Mouse (Mus musculus) hindbrain, embryonic 16.5 days (tissue): Measurements from ENCODE around the gene Kcne1. TPM values are rescaled to one million over a fixed set of nuclear protein-coding genes. Genes with fewer than 3 reads are reported as not detected.

Experiments
- ATAC-seq: fragments of 200-750 bp; cut with Nextera tagmentation; 2 replicates; pipeline ENCODE4 v1.8.0; 2017; ENCODE audit warnings: moderate TSS enrichment, moderate library complexity
- H3K27ac ChIP-seq: fragments of 300-500 bp; sonication (generic); 2 replicates; pipeline ENCODE4 v1.5.1; 2014; ENCODE audit warnings: low read depth, mild to moderate bottlenecking, control low read depth, low read length, moderate library complexity
- H3K27me3 ChIP-seq: fragments of 300-500 bp; sonication (generic); replicated peaks from 2 replicates; pipeline ENCODE4 v1.6.1; 2014; ENCODE audit warnings: low read length; ENCODE audit not compliant: control insufficient read depth, insufficient read depth
- H3K36me3 ChIP-seq: fragments of 300-500 bp; sonication (generic); 2 replicates; pipeline ENCODE4 v1.6.1; 2014; ENCODE audit warnings: mild to moderate bottlenecking, low read length, moderate library complexity, mixed read lengths; ENCODE audit not compliant: control insufficient read depth, insufficient read depth
- H3K4me1 ChIP-seq: fragments of 300-500 bp; sonication (generic); 2 replicates; pipeline ENCODE4 v1.6.1; 2014; ENCODE audit warnings: low read depth, low read length; ENCODE audit not compliant: control insufficient read depth, insufficient read depth
- H3K4me2 ChIP-seq: fragments of 300-500 bp; sonication (generic); 2 replicates; pipeline ENCODE4 v1.6.1; 2014; ENCODE audit warnings: mild to moderate bottlenecking, low read length, control low read depth, moderate library complexity
- H3K4me3 ChIP-seq: fragments of 300-500 bp; sonication (generic); 2 replicates; pipeline ENCODE4 v1.5.1; 2014; ENCODE audit warnings: mild to moderate bottlenecking, low read length, control low read depth, moderate library complexity
- H3K9ac ChIP-seq: fragments of 300-500 bp; sonication (generic); 2 replicates; pipeline ENCODE4 v1.6.1; 2014; ENCODE audit warnings: low read depth, mild to moderate bottlenecking, control low read depth, low read length, moderate library complexity
- H3K9me3 ChIP-seq: fragments of 300-500 bp; sonication (generic); 2 replicates; pipeline ENCODE4 v1.6.1; 2014; ENCODE audit warnings: mild to moderate bottlenecking, low read length, moderate library complexity; ENCODE audit not compliant: control insufficient read depth
- WGBS: fragments of 180-500 bp; shearing (Covaris S2); extraction: QIAGEN DNeasy Blood & Tissue Kit; methylation state at CpG from one replicate; pipeline ENCODE4 v1.1.7; 2014; 5-methylcytosine and 5-hydroxymethylcytosine counted together
- polyA plus RNA-seq: library from polyadenylated mRNA; unstranded; fragments of >200 nt; fragmentation: Nextera tagmentation; extraction: Ambion mirVana; gene quantifications from 2 replicates; pipeline ENCODE4 v1.2.1, GENCODE M21; 2015

The Kcne1 gene
- polyA plus RNA-seq, 1 experiment from 2014 or later, result 0.28 TPM

GRCm38 (mm10) chr16:92369260-92369659, 10.0 kb upstream of the Kcne1 start:
- ATAC-seq, result no peak
- Histone ChIP-seq H3K9ac (no peak overlapping the region), H3K27me3 (no peaks in the 10 kb centered on the region), H3K4me2 (no peak overlapping the region), H3K9me3 (no peaks in the 10 kb centered on the region), H3K27ac (no peak overlapping the region), H3K4me1 (peaks cover 7% of the 10 kb centered on the region; the same call in 1 of the 2 replicates), H3K4me3 (no peak overlapping the region), H3K36me3 (no peaks in the 10 kb centered on the region)
- WGBS, result 48% methylated on average over 2 of the region's 2 CpGs

DNA sequence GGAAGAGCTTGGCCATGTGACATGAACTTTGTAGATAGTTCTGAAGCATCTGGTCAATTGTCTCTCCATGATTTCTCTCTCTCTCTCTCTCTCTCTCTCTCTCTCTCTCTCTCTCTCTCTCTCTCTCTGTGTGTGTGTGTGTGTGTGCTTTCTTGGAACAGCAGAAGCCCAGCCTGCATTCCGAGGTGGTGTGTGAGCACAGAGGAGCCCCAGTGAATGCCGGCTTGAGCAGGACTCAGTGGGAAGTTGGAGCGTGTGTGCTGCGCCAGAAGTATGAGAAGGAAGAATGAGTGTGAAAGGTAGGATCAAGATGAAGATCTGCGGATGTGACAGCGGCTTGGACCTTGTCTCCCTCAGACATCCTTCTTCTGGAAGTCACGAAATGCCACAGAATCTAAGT, 6.2 kb upstream of the Kcne1 start:
- Histone ChIP-seq H3K9ac (no peak overlapping the region), H3K4me3 (no peak overlapping the region), H3K27ac (no peak overlapping the region), H3K27me3 (no peaks in the 10 kb centered on the region), H3K4me1 (no peaks in the 10 kb centered on the region), H3K4me2 (no peak overlapping the region), H3K36me3 (no peaks in the 10 kb centered on the region), H3K9me3 (no peaks in the 10 kb centered on the region)
- ATAC-seq, result no peak
- 53% methylated on average over 7 of the region's 7 CpGs for WGBS

DNA sequence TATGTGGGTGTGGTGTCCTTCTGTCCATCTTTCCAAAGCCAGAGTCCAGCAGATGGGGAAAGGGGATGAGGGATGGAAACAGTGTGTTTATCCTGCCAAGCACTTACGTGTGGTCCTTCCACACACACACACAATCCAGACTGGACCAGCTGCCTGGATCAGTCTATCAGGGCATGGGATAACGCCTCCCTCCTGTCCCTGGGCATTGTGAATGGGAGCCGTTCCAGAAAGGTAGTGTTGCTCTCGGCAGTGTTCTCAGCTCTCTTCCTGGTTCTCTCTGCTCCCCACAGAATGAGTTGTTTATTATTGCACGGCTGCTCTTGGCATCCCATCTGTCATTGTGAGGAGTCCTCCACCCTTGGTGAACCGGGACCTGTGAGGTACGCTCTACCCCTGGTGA, 1.4 kb upstream of the Kcne1 start:
- no peak overlapping the region for H3K27ac ChIP-seq
- no peak overlapping the region for H3K4me2 ChIP-seq
- peaks cover 7% of the 10 kb centered on the region for H3K4me1 ChIP-seq
- WGBS, result 59% methylated on average over 7 of the region's 7 CpGs
- no peaks in the 10 kb centered on the region for H3K27me3 ChIP-seq
- ATAC-seq, result no peak
- no peak overlapping the region for H3K9ac ChIP-seq
- no peaks in the 10 kb centered on the region for H3K9me3 ChIP-seq
- no peak overlapping the region for H3K4me3 ChIP-seq
- H3K36me3 ChIP-seq, result no peaks in the 10 kb centered on the region

DNA sequence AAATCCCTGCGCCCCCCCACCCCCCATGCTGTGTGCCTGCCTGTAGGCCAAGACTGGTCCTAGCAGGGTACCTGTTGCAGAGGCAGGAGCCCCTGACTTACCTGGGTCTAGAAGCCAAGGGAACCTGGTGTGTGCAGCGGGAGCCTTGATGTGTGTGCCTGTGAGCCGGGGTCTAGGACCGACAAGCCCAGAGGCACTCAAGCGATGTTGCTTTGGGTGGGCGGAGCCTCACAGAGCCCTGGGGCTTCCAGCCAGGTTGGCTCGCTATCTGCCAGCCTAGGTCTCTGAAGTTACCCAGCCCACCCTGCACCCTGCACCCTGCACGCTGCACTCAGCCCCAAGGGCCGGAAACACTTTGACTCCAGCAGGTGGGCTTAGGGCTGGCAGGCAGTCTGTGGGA, 534 bp downstream of the Kcne1 start:
- peaks cover 7% of the 10 kb centered on the region for H3K4me1 ChIP-seq
- no peak overlapping the region for H3K27ac ChIP-seq
- H3K27me3 ChIP-seq, result no peaks in the 10 kb centered on the region
- H3K9ac ChIP-seq, result no peak overlapping the region
- H3K36me3 ChIP-seq, result no peaks in the 10 kb centered on the region
- peak; percentile 28; the same call in 1 of the 2 replicates for ATAC-seq
- H3K4me3 ChIP-seq, result no peak overlapping the region
- no peaks in the 10 kb centered on the region for H3K9me3 ChIP-seq
- no peak overlapping the region for H3K4me2 ChIP-seq
- 25% methylated on average over 9 of the region's 9 CpGs for WGBS

GRCm38 (mm10) chr16:92357566-92357965, 1.7 kb downstream of the Kcne1 start:
- WGBS, result 23% methylated on average over 10 of the region's 10 CpGs
- H3K27ac ChIP-seq, result no peak overlapping the region
- H3K9ac ChIP-seq, result no peak overlapping the region
- peak; percentile 38; the same call in 1 of the 2 replicates for ATAC-seq
- H3K4me1 ChIP-seq, result peaks cover 7% of the 10 kb centered on the region
- no peaks in the 10 kb centered on the region for H3K9me3 ChIP-seq
- no peak overlapping the region for H3K4me2 ChIP-seq
- H3K4me3 ChIP-seq, result no peak overlapping the region
- H3K36me3 ChIP-seq, result no peaks in the 10 kb centered on the region
- no peaks in the 10 kb centered on the region for H3K27me3 ChIP-seq

DNA sequence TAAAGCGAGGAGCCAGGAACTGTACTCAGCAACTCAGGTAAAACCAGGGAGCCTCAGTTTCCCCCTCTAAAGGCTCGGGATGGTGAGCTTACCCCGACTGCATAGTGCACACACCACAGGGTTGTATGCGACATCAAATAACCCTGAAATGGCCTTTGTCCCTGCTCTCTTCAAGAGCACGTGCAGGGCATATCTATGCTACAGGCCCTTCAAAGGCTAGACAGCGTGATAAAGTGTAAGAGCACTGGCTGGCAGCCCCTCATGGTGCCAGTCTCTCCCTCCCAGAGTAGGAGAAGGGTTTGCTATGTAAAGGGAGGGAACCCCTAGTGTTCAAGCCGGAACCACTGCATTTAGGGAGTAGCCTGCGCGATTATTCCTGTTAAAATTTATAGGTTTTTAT, 2.2 kb downstream of the Kcne1 start:
- no peak overlapping the region for H3K27ac ChIP-seq
- no peak overlapping the region for H3K9ac ChIP-seq
- peaks cover 7% of the 10 kb centered on the region for H3K4me1 ChIP-seq
- H3K36me3 ChIP-seq, result no peaks in the 10 kb centered on the region
- no peak overlapping the region for H3K4me3 ChIP-seq
- H3K27me3 ChIP-seq, result no peaks in the 10 kb centered on the region
- ATAC-seq, result no peak; the same call in 1 of the 2 replicates
- no peaks in the 10 kb centered on the region for H3K9me3 ChIP-seq
- WGBS, result 50% methylated on average over 9 of the region's 9 CpGs
- no peak overlapping the region for H3K4me2 ChIP-seq

- ATAC-seq, result no peak
These were observed 3.3 kb downstream of the Kcne1 start for GRCm38 (mm10) chr16:92355982-92356381.

GRCm38 (mm10) chr16:92355366-92355765, 3.9 kb downstream of the Kcne1 start:
- Histone ChIP-seq H3K9me3 (no peaks in the 10 kb centered on the region), H3K27me3 (no peaks in the 10 kb centered on the region), H3K36me3 (no peaks in the 10 kb centered on the region), H3K4me3 (no peak overlapping the region), H3K27ac (no peak overlapping the region), H3K4me2 (no peak overlapping the region), H3K4me1 (peaks cover 7% of the 10 kb centered on the region), H3K9ac (no peak overlapping the region)
- ATAC-seq, result no peak
- WGBS, result 83% methylated on average over 5 of the region's 5 CpGs

More at GRCm38 (mm10) chr16:92355982-92356381, 3.3 kb downstream of the Kcne1 start:
- H3K9ac ChIP-seq, result no peak overlapping the region
- WGBS, result 73% methylated on average over 11 of the region's 11 CpGs
- peaks cover 7% of the 10 kb centered on the region for H3K4me1 ChIP-seq
- no peak overlapping the region for H3K4me2 ChIP-seq
- no peaks in the 10 kb centered on the region for H3K27me3 ChIP-seq
- no peaks in the 10 kb centered on the region for H3K36me3 ChIP-seq
- no peak overlapping the region for H3K27ac ChIP-seq
- H3K9me3 ChIP-seq, result no peaks in the 10 kb centered on the region
- H3K4me3 ChIP-seq, result no peak overlapping the region

DNA sequence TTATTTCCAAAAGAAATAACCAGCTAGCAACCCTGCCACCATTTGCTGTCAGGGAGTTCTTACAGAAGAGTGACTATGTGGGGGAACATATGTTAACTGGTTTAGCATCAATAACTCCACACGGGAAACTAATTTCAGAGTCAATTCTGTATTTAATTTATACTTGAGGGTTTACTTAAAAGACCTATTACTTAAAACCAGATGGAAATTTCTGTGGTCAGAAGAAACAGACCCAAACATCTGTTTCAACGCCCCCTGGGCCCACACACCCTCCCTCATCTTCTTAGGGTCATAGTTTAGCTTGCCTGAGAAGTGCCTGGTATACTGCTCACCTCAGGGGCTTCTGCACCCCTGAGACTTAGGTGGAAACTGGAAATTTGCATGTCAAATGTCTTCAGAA, 5.4 kb downstream of the Kcne1 start:
- WGBS, result 69% methylated on average over 2 of the region's 2 CpGs
- H3K4me2 ChIP-seq, result no peak overlapping the region
- no peaks in the 10 kb centered on the region for H3K9me3 ChIP-seq
- H3K4me3 ChIP-seq, result no peak overlapping the region
- no peaks in the 10 kb centered on the region for H3K27me3 ChIP-seq
- H3K4me1 ChIP-seq, result peaks cover 7% of the 10 kb centered on the region
- no peak overlapping the region for H3K9ac ChIP-seq
- no peak overlapping the region for H3K27ac ChIP-seq
- no peaks in the 10 kb centered on the region for H3K36me3 ChIP-seq
- ATAC-seq, result no peak

- H3K9ac ChIP-seq, result no peak overlapping the region
- peaks cover 7% of the 10 kb centered on the region for H3K4me1 ChIP-seq
- no peaks in the 10 kb centered on the region for H3K9me3 ChIP-seq
- H3K27ac ChIP-seq, result no peak overlapping the region
- ATAC-seq, result no peak
- H3K36me3 ChIP-seq, result no peaks in the 10 kb centered on the region
- no peaks in the 10 kb centered on the region for H3K27me3 ChIP-seq
- H3K4me2 ChIP-seq, result no peak overlapping the region
- H3K4me3 ChIP-seq, result no peak overlapping the region
- WGBS, result 85% methylated on average over 12 of the region's 12 CpGs
These were observed 6.0 kb downstream of the Kcne1 start for GRCm38 (mm10) chr16:92353295-92353694.
